Mouse (Mus musculus) small intestine, adult 2 months (tissue): Measurements from ENCODE around the gene Stxbp6.

ENCODE experiments used
- CTCF ChIP-seq: fragments of 200-500 bp; IDR thresholded peaks from 2 replicates; pipeline ENCODE4 v1.5.1; 2012; ENCODE audit warnings: low read depth, mild to moderate bottlenecking, control low read depth, inconsistent platforms, low read length, moderate library complexity, mixed read lengths; ENCODE audit not compliant: insufficient replicate concordance, insufficient read length; ENCODE audit errors: extremely low read depth
- POLR2A ChIP-seq: fragments of 200-500 bp; IDR thresholded peaks from 2 replicates; pipeline ENCODE4 v1.6.1; 2012; ENCODE audit warnings: low read depth, mild to moderate bottlenecking, control low read depth, inconsistent platforms, low read length, moderate library complexity

GRCm38 (mm10) chr12:44839594-44840373 lies 234.7 kb downstream of the Stxbp6 start:
- TF ChIP-seq POLR2A: no peak
- TF ChIP-seq CTCF: no peak
